Mouse (Mus musculus) thymus, adult 2 months (tissue): ENCODE results near the gene C5ar2.

ENCODE experiments used
- CTCF ChIP-seq: fragments of 200-500 bp; IDR thresholded peaks from 2 replicates; pipeline ENCODE4 v1.5.1; 2012; ENCODE audit warnings: mild to moderate bottlenecking, control low read depth, low read length, moderate library complexity, borderline replicate concordance; ENCODE audit not compliant: control insufficient read depth, poor library complexity, insufficient read depth; ENCODE audit errors: extremely low read depth
- POLR2A ChIP-seq: fragments of 200-500 bp; IDR thresholded peaks from 2 replicates; pipeline ENCODE4 v1.6.1; 2012; ENCODE audit warnings: mild to moderate bottlenecking, low read length, control low read depth, moderate library complexity; ENCODE audit not compliant: control insufficient read depth, poor library complexity, insufficient read depth; ENCODE audit errors: extremely low read depth

DNA sequence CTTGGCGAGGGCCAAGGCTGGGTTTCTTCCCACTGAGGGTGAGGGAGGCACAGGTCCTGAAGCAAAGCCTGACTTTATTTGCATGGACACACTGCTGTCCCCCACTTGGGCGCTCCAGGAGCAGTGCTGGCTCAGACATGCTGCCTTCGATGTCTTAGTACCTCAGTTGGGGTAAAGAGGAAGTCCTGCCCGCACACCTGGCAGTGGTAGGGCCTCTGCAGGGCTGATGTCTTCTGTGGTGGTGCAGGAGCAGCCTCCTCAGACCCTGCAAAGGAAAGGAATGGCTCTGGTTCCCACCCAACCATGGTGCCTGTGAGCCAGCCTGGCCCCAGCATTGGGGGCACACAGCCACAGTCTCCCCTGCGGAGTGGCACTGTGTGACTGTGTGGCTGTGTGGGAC, 46.8 kb downstream of the C5ar2 start:
- no peak for TF ChIP-seq CTCF
- no peak for TF ChIP-seq POLR2A
